Mouse (Mus musculus) small intestine, adult 2 months (tissue): Measurements from ENCODE around the gene Cd200.

Experiments
- CTCF ChIP-seq: fragments of 200-500 bp; IDR thresholded peaks from 2 replicates; pipeline ENCODE4 v1.5.1; 2012; ENCODE audit warnings: low read depth, mild to moderate bottlenecking, control low read depth, inconsistent platforms, low read length, moderate library complexity, mixed read lengths; ENCODE audit not compliant: insufficient replicate concordance, insufficient read length; ENCODE audit errors: extremely low read depth
- POLR2A ChIP-seq: fragments of 200-500 bp; IDR thresholded peaks from 2 replicates; pipeline ENCODE4 v1.6.1; 2012; ENCODE audit warnings: low read depth, mild to moderate bottlenecking, control low read depth, inconsistent platforms, low read length, moderate library complexity

DNA sequence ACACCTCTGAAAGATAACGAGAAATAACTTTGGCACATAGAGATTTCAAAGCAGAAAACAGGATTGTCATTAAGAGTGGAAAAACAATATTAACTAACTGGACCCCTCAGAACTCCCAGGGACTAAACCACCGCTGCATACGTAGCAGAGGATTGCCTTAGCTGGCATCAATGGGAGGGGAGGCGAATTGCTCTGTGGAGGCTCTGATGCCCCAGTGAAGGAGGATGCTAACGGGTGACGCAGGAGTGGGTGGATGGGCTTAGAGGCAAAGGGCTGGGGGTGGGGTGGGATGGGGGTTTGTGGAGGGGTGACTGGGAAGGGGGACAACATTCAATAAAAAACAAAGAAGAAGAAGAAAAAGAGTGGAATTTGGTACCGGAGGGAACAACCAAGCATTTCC, 42.7 kb downstream of the Cd200 start:
- TF ChIP-seq CTCF (no peak), POLR2A (no peak)
